Mouse (Mus musculus) brain, adult 10 weeks (tissue): ENCODE data around the gene Olfr1212. TPM values are rescaled to one million over a fixed set of nuclear protein-coding genes. Genes with fewer than 3 reads are reported as not detected.

Source experiments
- polyA plus RNA-seq: library from polyadenylated mRNA; stranded (reverse); fragments of 350-450 nt; fragmentation: Illumina TruSeq; extraction: RNeasy Lipid Tissue Mini Kit (QIAGEN cat#74804); gene quantifications from one replicate; pipeline ENCODE4 v1.2.3, GENCODE M21; 2015; ENCODE audit warnings: low read depth, low replicate concordance

Gene Olfr1212
- polyA plus RNA-seq: not detected

GRCm38 (mm10) chr2:88953669-88954068 is at the start of gene Olfr1212:
Gene Olfr1212 (plus strand): TSS chr2:88953969.

GRCm38 (mm10) chr2:88915057-88915456 is 38.7 kb upstream of the Olfr1212 start, which contains the start of gene Olfr1209:
Gene Olfr1209 (minus strand): TSS chr2:88915157.

GRCm38 (mm10) chr2:88938011-88938410 is 15.8 kb upstream of the Olfr1212 start, which contains the start of gene Olfr1211:
Gene Olfr1211 (minus strand): TSS chr2:88938111.

GRCm38 (mm10) chr2:88980181-88980580 is 26.4 kb downstream of the Olfr1212 start, which contains the start of gene Gm13762:
Gene Gm13762 (minus strand): TSS chr2:88980281.

GRCm38 (mm10) chr2:88992553-88992952 is 38.8 kb downstream of the Olfr1212 start, which contains the start of gene Olfr1214:
Gene Olfr1214 (minus strand): TSS chr2:88992653.

GRCm38 (mm10) chr2:89006873-89007272 is 53.1 kb downstream of the Olfr1212 start, which contains the start of gene Olfr1215:
Gene Olfr1215 (minus strand): TSS chr2:89006973.

Other genes with a start within 250 kb of the Olfr1212 start
- gene Olfr1196, start 249.4 kb upstream of the Olfr1212 start, polyA plus RNA-seq: not detected
- gene Olfr1197, start 221.6 kb upstream of the Olfr1212 start, polyA plus RNA-seq: not detected
- not detected for gene Olfr1198, start 202.6 kb upstream of the Olfr1212 start, polyA plus RNA-seq
- not detected for gene Olfr1199, start 193.5 kb upstream of the Olfr1212 start, polyA plus RNA-seq
- gene Olfr1200, start 183.5 kb upstream of the Olfr1212 start, polyA plus RNA-seq: not detected
- not detected for gene Olfr1201, start 160.9 kb upstream of the Olfr1212 start, polyA plus RNA-seq
- not detected for gene Olfr1202, start 139.5 kb upstream of the Olfr1212 start, polyA plus RNA-seq
- gene Olfr1205, start 124.2 kb upstream of the Olfr1212 start, polyA plus RNA-seq: not detected
- gene Olfr1204, start 104.7 kb upstream of the Olfr1212 start, polyA plus RNA-seq: not detected
- not detected for gene Olfr1206, start 90.7 kb upstream of the Olfr1212 start, polyA plus RNA-seq
- not detected for gene Olfr1208, start 51.7 kb upstream of the Olfr1212 start, polyA plus RNA-seq
- gene Olfr1209, start 38.8 kb upstream of the Olfr1212 start, polyA plus RNA-seq: not detected
- gene Olfr1211, start 15.9 kb upstream of the Olfr1212 start, polyA plus RNA-seq: not detected
- not detected for gene Gm13762, start 26.3 kb downstream of the Olfr1212 start, polyA plus RNA-seq
- gene Olfr1214, start 38.7 kb downstream of the Olfr1212 start, polyA plus RNA-seq: not detected
- not detected for gene Olfr1215, start 53.0 kb downstream of the Olfr1212 start, polyA plus RNA-seq
- not detected for gene Olfr1216, start 64.4 kb downstream of the Olfr1212 start, polyA plus RNA-seq
- not detected for gene Olfr1217, start 78.1 kb downstream of the Olfr1212 start, polyA plus RNA-seq
- gene Olfr1218, start 107.2 kb downstream of the Olfr1212 start, polyA plus RNA-seq: not detected
- not detected for gene Olfr1219, start 129.5 kb downstream of the Olfr1212 start, polyA plus RNA-seq
- not detected for gene Olfr1220, start 152.9 kb downstream of the Olfr1212 start, polyA plus RNA-seq
- not detected for gene Olfr1221, start 163.3 kb downstream of the Olfr1212 start, polyA plus RNA-seq
- gene Olfr1222, start 179.1 kb downstream of the Olfr1212 start, polyA plus RNA-seq: not detected
- gene Olfr1223, start 197.6 kb downstream of the Olfr1212 start, polyA plus RNA-seq: not detected
- gene Olfr1224-ps1, start 210.1 kb downstream of the Olfr1212 start, polyA plus RNA-seq: not detected
- not detected for gene Olfr1225, start 220.7 kb downstream of the Olfr1212 start, polyA plus RNA-seq
- gene Olfr1226, start 246.1 kb downstream of the Olfr1212 start, polyA plus RNA-seq: not detected